Mouse (Mus musculus): ENCODE measurements around the gene Sdc4.

The Sdc4 gene

DNA sequence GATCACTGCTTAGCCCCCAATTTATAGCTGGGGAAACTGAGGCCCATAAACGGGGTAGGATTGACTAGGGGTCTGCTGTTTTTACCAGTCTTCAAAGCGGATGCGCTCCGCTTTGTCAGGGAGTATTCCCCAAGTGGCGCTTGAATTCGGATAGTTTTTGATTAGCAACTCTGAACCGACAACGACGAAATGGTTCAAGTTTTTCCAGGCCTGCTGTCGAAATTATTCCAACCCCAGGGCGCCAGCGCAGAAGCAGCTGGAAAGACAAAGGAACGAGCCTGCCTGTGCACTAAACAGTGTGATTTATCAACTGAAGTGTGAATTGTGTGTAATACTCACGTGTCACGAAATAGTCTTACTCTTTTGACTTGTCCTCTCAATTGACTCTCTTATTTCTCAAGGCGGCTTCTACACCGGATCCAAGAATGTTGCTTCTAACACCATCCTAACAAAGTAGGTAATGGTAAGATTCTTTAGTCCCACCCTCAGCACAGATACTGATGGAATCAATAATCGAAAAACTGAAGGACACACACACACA, at the start of gene Sdc4:
TSS of gene Sdc4 (minus strand) at position 428 of the 541 bp plus-strand sequence.
- DNase-seq (ENCODE audit: low spot score): no peak

GRCm38 (mm10) chr2:164487812-164488211, 44.1 kb upstream of the Sdc4 start:
- no peak for DNase-seq (ENCODE audit: low spot score)

GRCm38 (mm10) chr2:164487115-164487527, 43.4 kb upstream of the Sdc4 start:
- DNase-seq (ENCODE audit: low spot score): no peak

DNA sequence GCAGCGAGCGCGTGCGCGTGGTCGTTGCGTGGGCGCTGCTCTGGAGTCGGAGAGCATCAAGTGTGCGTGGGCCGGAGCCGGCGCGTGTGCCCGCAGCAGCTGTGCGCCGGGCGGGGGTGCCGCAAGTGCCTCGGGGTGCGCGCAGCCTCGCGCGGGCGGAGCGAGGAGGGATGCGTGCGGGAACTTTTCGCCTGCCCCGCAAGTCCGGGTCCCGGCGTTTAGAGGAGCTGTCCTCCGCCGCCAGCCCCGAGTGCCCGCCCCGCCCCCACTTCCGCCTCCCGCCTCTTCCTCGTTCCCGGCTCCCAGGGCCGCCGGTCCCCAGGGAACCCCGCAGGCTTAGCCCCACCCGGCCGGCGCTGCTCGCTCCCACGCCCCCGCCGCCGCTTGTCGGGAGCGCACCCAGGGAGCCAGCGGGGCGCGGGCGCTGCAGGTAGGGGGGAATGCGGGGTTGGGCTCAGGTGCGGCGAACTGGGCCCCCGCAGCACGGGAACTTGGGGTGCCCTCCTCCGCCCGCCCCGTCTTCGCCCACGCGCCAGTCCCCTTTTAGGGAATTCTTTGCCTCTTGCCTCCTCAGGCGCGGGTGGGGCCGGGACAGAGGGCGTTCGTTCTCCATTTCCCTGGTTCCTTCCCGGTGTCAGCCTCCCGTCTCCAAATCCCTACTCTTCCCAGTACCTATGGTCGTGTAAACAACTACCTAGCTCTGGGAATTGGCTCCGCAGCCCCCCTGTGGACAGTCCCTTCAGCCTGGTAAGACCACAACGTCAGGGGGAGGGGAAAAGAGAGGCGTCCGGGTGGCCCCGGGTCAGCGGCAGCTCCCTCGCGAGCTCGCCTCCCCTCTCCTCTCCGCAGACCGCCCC, 42.8 kb upstream of the Sdc4 start:
- no peak for DNase-seq (ENCODE audit: low spot score)

- peak; percentile 26 for DNase-seq (ENCODE audit: low spot score)
Observed at GRCm38 (mm10) chr2:164485681-164486257, 42.1 kb upstream of the Sdc4 start, which contains the start of gene Dbndd2. Dbndd2 (plus strand) TSS chr2:164486106.

DNA sequence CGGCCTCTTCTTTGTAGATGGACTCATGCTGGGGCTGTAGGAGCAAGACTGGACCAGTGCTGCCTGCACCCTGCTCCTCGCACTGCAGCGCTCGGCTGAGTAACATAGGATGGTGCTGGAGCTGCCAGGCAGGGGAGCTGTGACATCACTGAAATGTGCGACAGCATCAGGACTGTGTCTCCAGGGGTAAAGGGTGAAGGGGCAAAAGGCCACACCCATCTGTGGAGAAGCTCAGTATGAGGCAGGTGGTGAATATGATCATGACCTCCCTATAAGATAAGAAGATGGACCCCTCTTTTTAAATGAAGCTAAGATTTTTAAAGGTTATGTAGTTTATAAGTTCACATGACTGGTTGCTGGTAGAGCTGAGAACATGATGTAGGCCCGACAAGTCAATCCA, 29.9 kb upstream of the Sdc4 start, which contains the start of gene Trp53tg5:
TSS of gene Trp53tg5 (minus strand) at position 101 of the 400 bp plus-strand sequence.
- no peak for DNase-seq (ENCODE audit: low spot score)

GRCm38 (mm10) chr2:164470254-164470653, 26.6 kb upstream of the Sdc4 start:
- DNase-seq (ENCODE audit: low spot score): no peak

- no peak for DNase-seq (ENCODE audit: low spot score)
Observed at GRCm38 (mm10) chr2:164466787-164467186, 23.1 kb upstream of the Sdc4 start.

- no peak for DNase-seq (ENCODE audit: low spot score)
Observed at GRCm38 (mm10) chr2:164465161-164465560, 21.5 kb upstream of the Sdc4 start.

DNA sequence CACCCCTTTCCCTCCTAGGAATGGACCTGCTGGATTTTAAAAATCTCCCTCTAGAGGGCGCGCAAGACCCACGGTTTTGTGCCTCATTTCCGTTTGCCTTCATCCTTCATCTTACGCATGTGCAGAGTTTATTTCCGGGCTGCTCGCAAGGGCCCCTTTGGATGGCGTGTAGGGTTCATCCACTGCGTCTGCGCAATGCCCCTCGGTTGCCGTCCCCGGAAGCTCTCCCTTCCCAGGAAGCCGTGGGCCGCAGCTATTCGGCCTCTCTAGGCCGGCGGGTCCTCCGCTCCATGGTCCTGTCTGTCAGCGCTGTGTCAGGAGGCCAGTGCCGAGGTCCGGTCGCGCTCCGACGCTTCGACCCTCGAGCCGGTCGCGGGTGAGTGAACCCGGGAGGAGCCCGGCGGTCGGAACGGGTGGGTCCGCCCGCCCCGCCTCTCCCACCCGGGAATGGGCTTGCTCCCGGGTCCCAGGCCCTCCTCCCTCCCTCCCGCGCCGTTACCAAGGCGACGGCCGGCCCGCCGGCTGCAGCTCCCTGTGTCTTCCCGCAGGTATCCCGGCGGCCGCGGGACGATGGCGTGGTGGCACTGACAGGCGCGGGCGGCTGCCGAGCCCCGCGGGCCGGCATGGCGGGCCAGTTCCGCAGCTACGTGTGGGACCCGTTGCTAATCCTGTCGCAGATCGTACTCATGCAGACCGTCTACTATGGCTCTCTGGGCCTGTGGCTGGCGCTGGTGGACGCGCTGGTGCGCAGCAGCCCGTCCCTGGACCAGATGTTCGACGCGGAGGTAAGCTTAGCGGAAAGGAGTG, 17.3 kb upstream of the Sdc4 start, which contains the start of gene Gm20458:
TSS of gene Gm20458 (plus strand) at position 223 of the 807 bp plus-strand sequence.
- DNase-seq (ENCODE audit: low spot score): peak; percentile 97

DNA sequence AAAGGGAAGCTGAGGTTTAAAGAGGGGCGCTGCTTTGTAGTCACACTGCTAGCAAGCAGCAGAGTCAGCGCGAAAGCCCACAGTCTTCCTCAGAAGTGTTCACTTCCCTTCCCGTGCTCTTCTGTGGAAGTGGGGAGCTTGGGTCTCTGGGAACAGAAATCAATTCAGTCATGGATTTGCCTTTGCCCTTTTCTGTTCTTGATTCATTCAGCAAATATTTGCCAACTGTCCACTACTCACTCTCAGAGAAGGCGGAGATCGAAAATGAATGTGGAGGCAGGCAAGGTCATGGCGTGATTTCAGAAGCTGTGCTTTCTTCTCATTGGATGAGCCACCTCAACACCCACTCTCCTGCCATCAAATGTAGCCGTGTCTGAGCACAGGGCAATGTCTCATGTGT, 14.8 kb upstream of the Sdc4 start:
- no peak for DNase-seq (ENCODE audit: low spot score)

GRCm38 (mm10) chr2:164457942-164458341, 14.3 kb upstream of the Sdc4 start:
- DNase-seq (ENCODE audit: low spot score): no peak

DNA sequence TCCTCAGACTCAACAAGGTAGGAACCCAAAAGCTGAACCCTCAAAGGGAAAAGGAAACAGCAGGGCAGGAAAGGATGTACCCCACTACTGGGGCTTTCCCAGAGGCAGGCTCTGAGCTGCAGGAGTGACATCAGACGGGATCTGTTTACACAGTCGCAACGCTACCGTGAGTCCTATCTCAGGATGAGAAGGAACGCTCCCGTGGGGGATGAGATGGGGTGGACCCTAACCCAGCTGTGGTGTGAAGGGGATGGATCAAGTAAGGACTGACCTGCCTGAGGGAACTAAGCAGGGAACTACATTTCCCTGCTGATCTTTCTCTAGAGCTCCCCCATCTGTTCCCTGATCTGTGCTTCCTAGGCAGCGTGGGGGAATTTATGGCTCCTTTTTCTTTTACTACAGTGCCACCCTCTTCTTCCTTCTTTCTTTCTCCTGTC, 13.2 kb upstream of the Sdc4 start, which contains the start of gene Sys1:
TSS of gene Sys1 (plus strand) at position 101 of the 437 bp plus-strand sequence.
- DNase-seq (ENCODE audit: low spot score): no peak

GRCm38 (mm10) chr2:164456413-164456812, 12.7 kb upstream of the Sdc4 start:
- no peak for DNase-seq (ENCODE audit: low spot score)

DNA sequence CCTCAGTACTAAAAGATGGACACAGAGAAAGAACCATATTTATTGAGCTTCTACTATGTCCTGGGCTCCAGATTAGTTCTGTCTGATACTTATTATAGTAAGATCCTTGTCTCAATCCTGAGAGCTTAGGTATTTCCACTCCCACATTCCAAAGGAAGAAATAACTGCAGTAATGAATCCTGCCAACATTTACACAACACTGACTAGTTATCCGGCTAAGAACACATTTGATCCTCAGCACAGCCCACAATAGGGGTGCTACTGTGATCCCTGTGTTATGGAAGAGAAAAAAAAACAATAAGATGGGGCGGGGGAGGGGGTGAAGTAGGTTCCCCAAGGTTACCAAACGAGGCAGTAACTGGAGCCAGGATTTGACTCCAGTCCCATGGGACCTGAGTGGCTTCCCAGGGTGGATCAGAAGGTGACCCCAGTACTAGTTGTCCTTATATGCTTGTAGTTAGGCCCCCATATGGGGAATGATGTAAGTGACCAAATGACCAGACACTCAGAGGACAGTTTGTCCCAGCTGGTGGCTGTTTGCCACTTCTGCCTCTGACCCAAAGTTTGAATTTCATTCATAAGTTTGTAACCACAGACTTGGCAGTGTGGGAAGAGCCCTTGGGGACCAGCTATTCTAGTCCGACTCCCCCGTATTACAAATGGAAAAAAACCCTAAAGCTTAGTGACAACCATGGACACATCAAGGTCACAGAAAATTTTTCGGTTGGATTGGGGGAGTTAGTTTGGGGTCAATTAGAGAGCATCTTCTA, 11.9 kb upstream of the Sdc4 start:
- DNase-seq (ENCODE audit: low spot score): no peak

DNA sequence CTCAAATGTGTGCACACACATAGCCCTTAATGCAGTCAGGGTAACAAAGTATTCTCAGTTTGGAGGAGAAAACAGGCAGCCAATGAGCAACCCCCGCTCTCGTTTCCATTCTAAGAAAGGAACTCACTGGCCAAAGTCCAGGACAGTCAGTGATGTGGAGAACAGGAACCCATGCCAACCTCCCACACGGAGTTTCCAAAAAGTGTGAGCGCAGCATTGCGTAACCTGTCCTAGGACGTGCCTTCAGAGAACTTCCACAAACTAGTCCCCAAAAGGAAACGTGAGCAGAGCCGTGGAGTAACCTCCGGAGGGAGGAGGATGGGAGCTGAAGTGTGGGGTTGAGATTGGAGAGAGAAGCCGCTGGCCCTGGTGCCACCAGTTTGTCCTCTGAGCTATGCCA, 11.2 kb upstream of the Sdc4 start:
- peak; percentile 71 for DNase-seq (ENCODE audit: low spot score)

- DNase-seq (ENCODE audit: low spot score): no peak
Observed at GRCm38 (mm10) chr2:164453887-164454500, 10.3 kb upstream of the Sdc4 start.

DNA sequence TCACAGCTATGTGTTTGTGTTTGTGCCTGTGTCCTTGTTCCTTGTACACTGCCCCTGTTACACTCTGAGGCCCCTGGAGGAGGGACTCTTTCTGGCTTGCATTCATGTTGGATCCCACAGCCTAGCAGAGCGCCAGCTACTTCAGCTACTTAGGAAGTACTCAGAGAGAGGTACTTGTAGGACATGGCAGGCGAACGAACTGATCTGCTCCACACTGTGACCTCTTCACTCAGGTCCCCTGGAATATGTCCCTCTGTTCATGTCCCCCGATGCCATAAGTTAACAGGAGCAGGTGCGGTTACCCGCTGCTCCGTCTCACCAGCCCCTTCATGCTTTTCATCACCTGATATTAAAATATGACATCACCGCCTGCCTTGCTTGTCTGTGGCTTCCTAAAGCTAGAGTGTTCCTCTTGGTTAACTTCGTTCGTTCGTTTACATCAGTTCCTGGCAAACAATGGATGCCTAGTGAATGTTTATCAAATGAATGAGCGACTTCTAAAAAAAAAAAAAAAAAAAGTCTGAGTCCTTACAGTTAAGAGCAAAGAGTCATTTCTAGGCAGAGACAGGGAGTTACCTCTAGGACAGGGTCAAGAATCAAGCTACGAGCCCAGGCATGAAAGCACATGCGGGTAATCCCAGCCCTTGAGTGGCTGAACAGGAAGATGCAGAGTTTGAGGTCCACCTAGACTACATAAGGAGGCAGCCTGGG, 9.5 kb upstream of the Sdc4 start:
- no peak for DNase-seq (ENCODE audit: low spot score)

DNA sequence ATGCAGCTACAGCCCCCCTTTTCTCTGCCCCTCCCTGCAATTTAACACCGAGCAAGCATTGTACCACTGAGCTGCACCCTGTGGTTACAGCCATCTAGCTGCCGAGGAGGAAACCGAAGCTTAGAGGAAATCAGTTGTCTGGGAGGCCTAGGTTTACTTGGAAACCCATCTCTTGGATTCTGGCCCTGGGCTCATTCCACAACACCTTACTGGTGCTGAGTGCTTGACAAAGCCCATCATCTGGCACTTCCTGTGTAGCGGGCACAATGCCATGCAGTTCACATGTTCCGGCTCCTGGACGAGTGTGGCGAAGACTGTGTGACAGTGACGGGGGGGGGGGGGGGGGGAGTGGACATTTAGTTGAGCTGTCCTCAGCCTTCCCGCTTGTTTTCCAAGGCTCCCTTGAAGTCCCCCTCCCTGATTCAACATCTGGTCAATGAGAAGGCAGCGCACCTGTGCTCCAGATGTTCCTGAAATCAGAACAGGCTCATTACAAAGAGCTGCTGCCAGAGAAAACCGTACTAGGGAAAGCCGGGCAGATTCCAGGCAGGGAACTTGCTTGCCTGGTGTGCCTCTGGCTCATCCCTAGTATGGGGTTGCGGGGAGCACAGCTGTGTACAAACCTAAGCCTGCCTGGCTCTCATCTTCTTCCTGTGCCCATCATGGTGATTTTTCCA, 8.5 kb upstream of the Sdc4 start:
- no peak for DNase-seq (ENCODE audit: low spot score)
